Mouse (Mus musculus): ENCODE measurements around the gene Rfc1.
"Not testable (repeated sequence)": the region's sequence is repeated elsewhere in the genome, so short reads cannot be mapped to it uniquely, and the experiment has no call there.

Gene Rfc1

GRCm38 (mm10) chr5:65299623-65300022, 35.8 kb downstream of the Rfc1 start:
- DNase-seq (ENCODE audit: low spot score) = not testable (repeated sequence)

- no peak for DNase-seq (ENCODE audit: low spot score)
Measured at GRCm38 (mm10) chr5:65298167-65298950, 37.1 kb downstream of the Rfc1 start.

GRCm38 (mm10) chr5:65294270-65294669, 41.2 kb downstream of the Rfc1 start:
- no peak for DNase-seq (ENCODE audit: low spot score)

GRCm38 (mm10) chr5:65293627-65294026, 41.8 kb downstream of the Rfc1 start:
- no peak for DNase-seq (ENCODE audit: low spot score)

GRCm38 (mm10) chr5:65289009-65289408, 46.5 kb downstream of the Rfc1 start:
- DNase-seq (ENCODE audit: low spot score) = not testable (repeated sequence)

- DNase-seq (ENCODE audit: low spot score) = no peak
Measured at GRCm38 (mm10) chr5:65287751-65288701, 47.4 kb downstream of the Rfc1 start.

- DNase-seq (ENCODE audit: low spot score) = peak; percentile 53
Measured at GRCm38 (mm10) chr5:65284171-65284570, 51.3 kb downstream of the Rfc1 start.

- no peak for DNase-seq (ENCODE audit: low spot score)
Measured at GRCm38 (mm10) chr5:65281216-65281615, 54.3 kb downstream of the Rfc1 start.

GRCm38 (mm10) chr5:65279133-65279651, 56.3 kb downstream of the Rfc1 start:
- DNase-seq (ENCODE audit: low spot score) = no peak

GRCm38 (mm10) chr5:65273966-65274365, 61.5 kb downstream of the Rfc1 start:
- DNase-seq (ENCODE audit: low spot score) = no peak

- DNase-seq (ENCODE audit: low spot score) = no peak
Measured at GRCm38 (mm10) chr5:65257910-65258505, 77.5 kb downstream of the Rfc1 start.

GRCm38 (mm10) chr5:65250185-65250855, 85.2 kb downstream of the Rfc1 start:
- DNase-seq (ENCODE audit: low spot score) = no peak

GRCm38 (mm10) chr5:65247296-65247695, 88.2 kb downstream of the Rfc1 start:
- DNase-seq (ENCODE audit: low spot score) = no peak

GRCm38 (mm10) chr5:65242740-65243139, 92.7 kb downstream of the Rfc1 start:
- peak; percentile 67 for DNase-seq (ENCODE audit: low spot score)

GRCm38 (mm10) chr5:65231289-65232003, 104.0 kb downstream of the Rfc1 start:
- DNase-seq (ENCODE audit: low spot score) = peak; percentile 28

GRCm38 (mm10) chr5:65224056-65224455, 111.4 kb downstream of the Rfc1 start:
- DNase-seq (ENCODE audit: low spot score) = peak; percentile 12

- no peak for DNase-seq (ENCODE audit: low spot score)
Measured at GRCm38 (mm10) chr5:65221037-65221436, 114.4 kb downstream of the Rfc1 start.

- DNase-seq (ENCODE audit: low spot score) = no peak
Measured at GRCm38 (mm10) chr5:65217305-65218269, 117.9 kb downstream of the Rfc1 start.

GRCm38 (mm10) chr5:65213321-65213720, 122.1 kb downstream of the Rfc1 start:
- peak; percentile 66 for DNase-seq (ENCODE audit: low spot score)

Data from testis, postnatal 10 days (tissue).